Mouse (Mus musculus) frontal cortex, adult 2 months (tissue): Measurements from ENCODE around the gene Slc7a8. TPM values are rescaled to one million over a fixed set of nuclear protein-coding genes. Genes with fewer than 3 reads are reported as not detected.

ENCODE experiments used
- DNase-seq, 2 experiments: peaks; one replicate each; pipeline ENCODE4 v3.0.0; 2022; ENCODE audit warnings: low spot score in 1 of 2; ENCODE audit errors: extremely low spot score in 1 of 2
- polyA plus RNA-seq: library from polyadenylated mRNA; depleted of rRNA; stranded (reverse); fragments of >200 nt; gene quantifications from 2 replicates; pipeline ENCODE4 v1.2.3, GENCODE M21; 2012

The Slc7a8 gene
- polyA plus RNA-seq, 1 experiment, result 43.0 TPM

GRCm38 (mm10) chr14:54742375-54742774, 39.4 kb downstream of the Slc7a8 start:
- no peak for DNase-seq

GRCm38 (mm10) chr14:54741721-54742120, 40.0 kb downstream of the Slc7a8 start:
- DNase-seq, result no peak

- DNase-seq, result no peak
Measured at GRCm38 (mm10) chr14:54737634-54738033, 44.1 kb downstream of the Slc7a8 start.

DNA sequence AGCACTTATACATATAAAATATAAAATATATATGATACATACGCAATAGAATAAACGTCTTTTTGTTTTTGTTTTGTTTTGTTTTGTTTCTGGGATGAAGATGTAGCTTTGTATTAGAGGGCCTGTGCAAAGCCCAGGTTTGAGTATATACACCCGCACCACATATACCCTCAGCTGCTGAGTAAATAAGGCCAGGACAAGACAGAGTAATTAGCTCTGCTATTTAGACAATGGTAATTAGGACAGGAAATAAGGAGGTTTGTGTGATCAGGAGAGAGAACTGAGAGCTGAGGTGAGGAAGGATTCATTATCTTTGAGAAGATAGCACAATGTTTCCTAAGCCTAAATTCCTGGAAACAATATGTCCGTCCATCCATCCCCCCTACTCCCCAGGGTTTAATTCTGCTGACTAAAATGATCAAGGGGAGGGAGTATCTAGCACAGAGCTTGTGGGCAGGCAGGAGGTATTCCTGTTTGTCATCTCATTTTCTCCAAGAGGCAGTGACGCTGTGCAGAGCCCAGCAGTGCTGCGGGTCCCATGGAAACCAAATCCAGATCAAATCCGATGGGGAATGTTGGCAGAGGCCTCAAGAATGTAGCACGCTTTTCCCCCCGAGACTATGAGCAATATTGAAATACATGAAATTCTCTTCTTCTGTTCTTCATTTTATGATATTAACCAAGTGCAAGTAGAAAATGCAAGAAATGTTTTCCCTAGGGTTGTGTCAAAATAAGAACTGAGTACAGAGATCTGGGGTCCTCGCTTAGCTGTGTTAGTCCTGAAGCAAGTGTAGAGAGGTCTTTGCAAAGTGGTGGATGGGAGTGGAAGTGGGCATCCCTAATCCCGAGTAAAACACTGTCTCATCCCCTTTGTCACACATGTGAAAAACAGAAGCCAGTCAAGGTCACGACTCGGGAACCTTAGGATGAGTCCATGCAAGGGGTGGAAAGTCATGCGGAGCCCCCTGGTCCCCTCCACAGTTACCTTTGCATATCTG, 44.9 kb downstream of the Slc7a8 start:
- peak; percentile 71 to 73 for DNase-seq

GRCm38 (mm10) chr14:54735221-54735620, 46.5 kb downstream of the Slc7a8 start:
- DNase-seq, result no peak

DNA sequence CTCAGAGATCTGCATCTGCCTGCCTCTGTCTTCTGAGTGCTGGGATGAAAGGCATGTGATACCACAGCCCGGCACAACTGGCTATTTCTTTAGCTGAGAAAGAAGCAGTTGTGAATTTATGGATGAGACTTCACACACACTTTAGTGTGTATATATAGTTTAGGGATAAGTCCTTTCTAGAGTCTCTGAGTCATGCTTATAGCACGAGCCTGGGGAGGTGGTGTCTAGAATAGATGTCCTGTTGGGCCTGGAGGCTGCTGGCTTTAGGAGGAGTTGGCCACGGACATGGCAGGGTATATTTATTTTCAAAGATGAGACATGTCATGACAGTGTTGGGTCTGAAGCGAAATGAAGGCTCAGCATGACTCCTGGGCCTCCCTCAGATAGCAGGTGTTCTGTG, 47.7 kb downstream of the Slc7a8 start:
- DNase-seq, result no peak

DNA sequence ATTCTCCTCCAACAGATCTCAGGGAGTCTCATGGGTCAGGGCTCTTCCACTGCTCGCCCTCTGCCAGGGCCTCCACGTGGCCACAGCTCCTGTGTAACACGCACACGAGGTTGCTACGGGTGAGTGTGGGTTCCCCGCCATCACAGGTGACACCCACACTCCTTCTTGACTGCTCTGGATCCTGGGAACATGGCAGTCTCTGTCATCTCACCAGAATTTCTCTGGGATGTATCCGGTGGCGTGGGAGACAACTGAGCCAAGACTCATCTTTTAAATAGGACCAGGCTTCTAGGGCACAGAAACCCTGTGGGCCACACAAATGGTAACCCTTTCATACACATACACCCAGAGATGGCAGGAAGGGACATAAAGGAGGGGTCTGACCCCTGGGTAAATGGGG, 49.5 kb downstream of the Slc7a8 start:
- DNase-seq, result no peak

- no peak for DNase-seq
Measured at GRCm38 (mm10) chr14:54730305-54730704, 51.4 kb downstream of the Slc7a8 start.

- DNase-seq, result peak; percentile 56 to 62
Measured at GRCm38 (mm10) chr14:54728823-54729653, 52.7 kb downstream of the Slc7a8 start.

GRCm38 (mm10) chr14:54727565-54727964, 54.2 kb downstream of the Slc7a8 start:
- no peak for DNase-seq

DNA sequence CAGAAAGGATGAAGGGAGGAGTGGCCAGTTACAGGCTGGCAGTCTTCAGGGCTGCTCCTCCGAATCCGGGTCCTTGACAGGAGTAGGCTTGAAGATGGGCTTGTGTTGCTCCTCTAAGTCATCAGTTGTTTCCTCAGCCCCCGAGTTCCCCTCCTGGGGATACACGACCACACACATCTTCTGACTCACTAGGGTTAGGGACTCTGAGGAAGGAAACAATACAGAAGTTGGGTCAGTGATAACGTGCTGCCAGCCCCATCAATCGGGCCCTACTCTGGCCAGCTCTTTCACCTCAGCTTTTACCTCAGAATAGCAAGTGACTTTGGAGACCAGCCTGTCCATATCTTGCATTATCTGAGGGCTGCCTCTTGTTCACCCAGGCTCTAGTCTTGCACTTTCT, 57.7 kb downstream of the Slc7a8 start:
- no peak for DNase-seq

DNA sequence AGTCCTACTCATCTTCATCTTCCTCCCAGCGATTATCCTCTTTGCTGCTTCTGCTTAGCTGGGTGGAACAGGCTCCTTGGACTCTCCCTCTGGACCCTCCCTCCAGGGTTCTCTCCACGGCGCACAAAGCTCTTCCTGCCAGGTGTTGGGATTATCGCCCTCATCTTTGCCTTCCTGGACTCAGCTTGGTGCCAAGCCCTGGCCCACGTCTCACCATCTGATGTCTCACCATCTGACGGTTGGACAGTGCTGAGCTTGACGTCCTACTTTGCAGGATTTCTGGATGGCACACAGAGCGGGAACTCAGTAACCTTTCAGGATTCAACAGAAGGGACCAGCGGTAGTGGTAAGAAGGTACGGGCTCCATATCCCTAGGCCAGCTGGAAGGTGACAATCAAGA, 60.0 kb downstream of the Slc7a8 start:
- no peak for DNase-seq

GRCm38 (mm10) chr14:54720654-54721350, 60.9 kb downstream of the Slc7a8 start:
- no peak for DNase-seq

DNA sequence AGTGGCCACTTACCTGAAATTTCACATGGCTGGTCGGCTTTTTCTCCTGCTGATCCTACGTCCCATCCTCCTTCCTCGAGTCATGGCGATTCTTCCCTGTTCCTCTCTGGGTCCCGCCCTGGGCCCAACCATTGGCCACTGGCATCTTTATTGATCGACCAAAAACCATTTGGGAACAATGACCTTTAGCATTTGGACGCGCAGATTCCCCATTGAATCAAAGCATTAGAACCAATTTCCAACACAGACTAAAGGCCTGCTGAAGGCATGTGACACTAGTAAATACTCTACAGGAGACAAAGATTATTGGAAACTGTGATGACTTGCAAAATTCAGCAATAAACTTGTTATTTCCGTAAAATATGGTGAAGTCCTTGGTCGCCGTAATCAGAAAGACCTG, 61.7 kb downstream of the Slc7a8 start:
- DNase-seq, result no peak

DNA sequence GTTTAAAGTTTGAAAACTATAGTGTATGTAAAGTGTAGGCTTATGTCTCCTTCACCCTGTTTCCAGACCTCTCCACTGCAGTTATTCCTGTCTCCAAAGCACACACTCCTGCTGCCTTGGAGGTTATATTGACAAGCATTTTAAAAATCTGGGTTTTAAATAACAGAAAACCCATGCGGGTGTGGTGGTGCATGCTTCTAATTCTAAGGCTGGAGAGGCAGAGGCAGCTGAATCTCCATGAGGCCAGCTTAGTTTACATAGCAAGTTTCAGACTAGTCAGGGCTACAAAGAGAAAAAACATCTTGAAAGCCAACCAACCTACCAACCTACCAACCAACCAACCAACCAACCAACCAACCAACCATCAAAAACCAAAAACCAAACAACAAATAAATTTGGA, 66.3 kb downstream of the Slc7a8 start:
- no peak for DNase-seq

- DNase-seq, result peak in 1 of 2 experiments; percentile 42
Measured at GRCm38 (mm10) chr14:54714617-54715081, 67.1 kb downstream of the Slc7a8 start.

DNA sequence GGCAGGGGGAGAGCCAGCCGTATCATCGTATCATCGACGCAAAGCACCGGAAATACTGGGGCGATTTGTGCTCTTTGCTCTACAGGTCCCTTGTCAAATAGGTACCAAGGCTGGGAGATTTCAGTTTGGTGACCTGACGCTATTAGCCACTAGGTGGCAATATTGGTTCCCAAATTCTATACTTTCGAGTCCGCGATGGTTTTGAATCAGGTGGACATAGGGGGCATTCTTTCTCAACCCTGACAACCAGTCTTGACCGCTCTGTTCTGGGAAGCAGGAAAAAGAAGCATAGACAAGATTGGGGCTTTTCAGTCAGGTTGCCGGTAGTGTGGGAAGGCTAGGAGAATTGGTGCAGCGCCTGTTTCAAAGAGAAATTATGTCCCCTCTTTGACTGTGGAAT, 67.6 kb downstream of the Slc7a8 start:
- DNase-seq, result peak; percentile 62 to 94

DNA sequence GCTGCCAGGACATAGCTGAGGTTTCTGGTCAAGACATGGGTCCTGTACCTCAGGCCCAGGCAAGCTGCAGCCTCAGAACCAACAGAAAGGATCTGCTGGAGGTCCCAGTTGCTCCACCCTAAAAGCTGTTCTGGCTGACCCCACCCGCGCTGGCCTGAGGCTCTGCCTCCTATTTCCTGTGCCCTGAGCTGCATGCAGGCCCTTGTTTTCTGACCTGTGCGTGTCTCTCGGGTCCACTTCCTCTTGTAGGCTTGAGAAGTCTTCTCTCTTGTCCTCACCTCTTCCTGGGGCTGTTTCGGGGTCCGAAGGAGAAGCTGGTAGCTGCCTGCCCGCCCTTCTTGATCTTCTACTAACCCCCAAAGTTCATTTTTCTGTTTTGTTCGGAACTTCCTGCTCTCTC, 68.9 kb downstream of the Slc7a8 start:
- no peak for DNase-seq

DNA sequence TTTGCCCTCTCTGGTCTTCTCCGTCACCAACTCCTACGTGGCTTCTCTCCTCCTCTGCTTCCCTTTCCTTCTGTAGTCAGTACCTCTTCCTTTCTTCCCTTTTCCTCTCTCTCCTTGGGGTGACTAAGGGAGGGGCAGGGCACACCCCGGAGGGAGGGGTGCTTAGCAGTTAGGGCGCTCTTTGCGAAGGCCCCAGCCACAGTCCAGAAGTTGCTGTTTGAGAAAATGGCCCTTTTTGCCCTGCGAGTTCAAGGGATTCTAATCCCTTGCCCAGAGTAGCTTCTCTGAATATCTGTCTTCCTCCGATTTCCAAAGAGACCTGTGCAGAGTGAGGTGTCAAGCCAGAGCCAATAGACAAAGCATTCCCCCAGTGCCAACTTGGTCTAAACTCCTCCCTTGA, 69.7 kb downstream of the Slc7a8 start, which contains the start of gene Cebpe:
TSS of gene Cebpe (minus strand) at position 101 of the 400 bp plus-strand sequence.
- DNase-seq, result no peak

DNA sequence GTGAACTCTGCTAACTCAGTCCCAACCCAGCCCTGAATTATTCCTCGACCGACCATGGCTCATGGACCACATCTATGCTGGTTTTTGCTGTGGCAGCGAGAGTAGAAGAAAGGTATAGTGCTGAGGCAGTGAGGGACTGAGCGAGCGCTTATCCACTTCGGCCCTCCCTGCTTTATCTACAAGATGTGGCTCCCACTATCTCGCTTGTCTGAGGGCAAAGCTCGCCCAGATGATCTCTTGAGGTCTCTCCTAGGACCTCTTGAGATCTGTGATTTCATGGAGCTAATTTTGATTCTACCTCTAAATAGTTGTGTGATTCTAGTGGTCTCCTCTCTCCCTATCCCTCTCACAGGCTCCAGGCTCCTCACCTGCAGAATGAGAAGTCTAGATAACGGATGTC, 72.7 kb downstream of the Slc7a8 start:
- no peak for DNase-seq
